Mouse (Mus musculus): Measurements from ENCODE around the gene Hsd17b12. TPM values are rescaled to one million over a fixed set of nuclear protein-coding genes. Genes with fewer than 3 reads are reported as not detected.

Hsd17b12 gene
- polyA plus RNA-seq, 1 experiment = 27.4 TPM

DNA sequence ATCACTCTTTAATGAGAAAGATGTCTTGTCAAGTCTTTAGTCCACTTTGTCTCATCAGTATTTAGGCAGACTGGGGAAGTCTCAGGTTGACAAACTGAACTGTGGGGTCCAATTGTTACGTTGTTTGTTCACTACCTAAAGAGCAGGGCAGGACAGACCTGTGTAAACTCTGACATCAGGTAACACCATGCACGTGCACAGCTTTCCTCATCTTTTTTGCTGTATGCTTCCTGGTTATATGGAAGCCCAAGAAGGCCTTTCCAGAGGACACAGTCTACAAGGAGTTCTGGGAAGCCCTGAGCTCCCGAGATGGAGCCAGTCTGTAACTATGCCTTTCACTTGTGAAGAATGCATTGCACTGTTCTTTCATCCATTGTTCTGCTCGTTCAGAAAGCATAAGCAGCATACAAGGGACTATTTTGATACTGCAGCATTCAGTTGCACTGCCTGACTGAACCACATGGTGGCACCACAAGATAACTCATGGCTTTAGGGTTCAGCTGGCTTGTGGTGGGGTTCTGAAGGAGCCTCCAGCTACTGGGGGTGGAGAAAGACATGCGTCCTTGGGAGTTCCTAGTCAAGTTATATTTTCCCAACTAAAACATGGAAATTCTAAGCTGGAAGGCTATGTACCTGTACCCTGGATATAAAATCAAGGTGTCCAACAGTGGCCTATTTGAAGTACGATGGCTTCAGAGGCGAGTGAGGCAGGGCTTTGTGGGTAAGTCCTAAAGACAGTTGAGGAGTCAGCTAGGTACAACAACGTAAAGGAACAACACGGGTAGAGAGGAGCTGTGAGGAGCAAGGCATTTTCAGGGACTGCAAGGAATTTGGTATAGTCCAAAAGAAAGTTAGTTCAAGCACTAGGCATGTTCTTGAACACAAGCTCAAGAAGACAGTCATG is 122.1 kb downstream of the Hsd17b12 start:
- Histone ChIP-seq H3K4me1 (ENCODE audit: control insufficient read depth, insufficient read depth, low read length) (no peaks in the 10 kb centered on the region), H3K4me3 (replicated peaks; ENCODE audit: extremely low read depth, low read depth, low read length) (no peak overlapping the region)
- TF ChIP-seq CTCF (IDR thresholded peaks at IDR 0.05; ENCODE audit: insufficient read depth, low read length) (peak; percentile 80), POLR2A (IDR thresholded peaks at IDR 0.05; ENCODE audit: borderline replicate concordance, extremely low read depth, low read depth, low read length) (no peak)
- 69% methylated on average over 9 of the region's 9 CpGs for WGBS
- peak; percentile 68 for DNase-seq

DNA sequence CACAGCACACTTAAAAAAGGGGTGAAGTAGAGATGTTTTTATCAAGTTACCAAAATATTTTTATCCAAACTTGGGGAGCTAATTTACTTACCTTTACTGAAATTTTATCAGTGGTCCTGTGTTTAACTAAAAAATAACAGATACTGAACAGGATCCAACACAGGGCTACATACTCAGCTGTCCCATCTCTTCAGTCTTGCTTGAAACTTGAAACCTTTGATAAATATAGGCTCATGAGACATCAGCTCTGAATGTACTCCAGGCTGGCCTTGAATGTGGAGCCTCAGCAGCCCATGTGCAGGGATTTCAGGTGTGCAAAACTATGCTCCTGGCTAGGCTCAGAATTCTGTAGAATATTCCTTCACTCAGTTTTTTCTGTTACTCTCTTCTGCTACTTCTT is 127.2 kb downstream of the Hsd17b12 start:
- DNase-seq = no peak
- TF ChIP-seq CTCF (IDR thresholded peaks at IDR 0.05; ENCODE audit: insufficient read depth, low read length) (no peak), POLR2A (IDR thresholded peaks at IDR 0.05; ENCODE audit: borderline replicate concordance, extremely low read depth, low read depth, low read length) (no peak)
- no peak overlapping the region for H3K4me3 ChIP-seq (replicated peaks; ENCODE audit: extremely low read depth, low read depth, low read length)
- H3K4me1 ChIP-seq (ENCODE audit: control insufficient read depth, insufficient read depth, low read length) = no peaks in the 10 kb centered on the region

DNA sequence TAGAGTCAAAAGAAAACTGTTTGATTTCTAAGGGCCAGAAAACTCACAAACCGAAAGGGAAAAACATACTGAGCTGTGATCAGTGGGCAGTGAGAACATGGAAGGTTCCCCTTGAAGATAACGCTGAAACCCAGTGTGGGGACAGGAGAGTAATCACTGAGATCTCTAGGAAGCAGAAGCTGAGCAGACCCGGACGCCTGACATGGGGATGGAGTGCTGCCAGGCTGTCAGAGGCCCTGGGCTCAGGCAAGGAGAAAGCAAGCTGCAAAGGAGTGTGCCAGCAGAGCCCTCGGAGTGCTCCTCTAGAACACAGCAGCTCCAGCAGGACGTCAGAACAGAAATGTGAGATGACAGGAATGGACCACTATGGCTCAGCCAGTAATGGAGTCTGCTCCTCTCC is 133.1 kb downstream of the Hsd17b12 start:
- TF ChIP-seq CTCF (IDR thresholded peaks at IDR 0.05; ENCODE audit: insufficient read depth, low read length) = no peak
- TF ChIP-seq POLR2A (IDR thresholded peaks at IDR 0.05; ENCODE audit: borderline replicate concordance, extremely low read depth, low read depth, low read length) = no peak
- 55% methylated on average over 6 of the region's 6 CpGs for WGBS
- no peak for DNase-seq
- no peaks in the 10 kb centered on the region for H3K4me1 ChIP-seq (ENCODE audit: control insufficient read depth, insufficient read depth, low read length)
- H3K4me3 ChIP-seq (replicated peaks; ENCODE audit: extremely low read depth, low read depth, low read length) = no peak overlapping the region

DNA sequence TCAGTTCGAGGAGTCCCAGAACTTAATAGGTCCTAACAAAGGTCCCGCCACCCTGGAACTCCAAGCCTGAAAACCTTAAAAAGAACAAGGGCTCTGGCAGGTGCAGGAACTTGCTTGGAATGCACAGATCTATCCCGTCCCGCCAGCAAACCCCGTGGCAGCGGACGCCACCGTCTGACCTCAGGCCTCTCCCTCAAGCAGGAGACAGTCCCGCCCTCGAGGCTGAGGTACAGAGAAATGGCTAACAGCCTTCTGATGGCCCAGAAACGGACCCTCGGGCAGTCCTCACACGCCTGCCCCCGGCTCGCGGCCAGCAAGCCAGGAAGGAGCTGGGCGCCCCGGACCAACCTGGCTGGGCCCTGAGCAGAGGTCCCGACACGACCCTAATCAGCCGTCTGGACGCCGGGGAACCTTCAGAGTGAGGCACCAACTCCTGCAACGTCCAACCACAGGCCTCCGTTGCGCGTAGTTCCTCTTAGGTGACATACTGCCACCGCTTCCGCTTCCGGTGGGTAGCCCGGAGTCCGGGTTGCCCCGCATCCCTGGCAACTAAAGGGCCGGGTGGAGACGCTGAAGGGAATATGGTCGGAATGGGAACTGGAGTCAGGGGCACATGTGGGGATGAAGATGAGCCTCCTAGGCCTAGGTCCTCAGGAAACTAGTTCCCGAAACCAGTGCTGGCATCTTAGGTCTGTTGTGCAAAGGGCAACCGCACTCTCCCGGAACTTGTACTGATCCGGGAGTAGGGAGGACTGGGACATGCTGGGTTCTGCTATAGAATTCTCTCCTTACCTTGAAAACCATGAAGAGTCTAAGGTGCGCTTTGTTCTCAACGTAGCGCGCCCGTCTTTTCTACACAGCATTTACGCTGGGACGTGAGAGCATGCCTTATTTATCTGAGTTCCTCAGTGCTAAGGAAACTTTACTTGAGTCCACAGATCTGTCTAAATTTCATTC is 147.2 kb downstream of the Hsd17b12 start, which contains the start of gene Alkbh3:
Gene Alkbh3, minus strand, starts transcription at position 473 of the 957 bp plus-strand sequence.
- 4% methylated on average over 47 of the region's 47 CpGs for WGBS
- TF ChIP-seq CTCF (IDR thresholded peaks at IDR 0.05; ENCODE audit: insufficient read depth, low read length) (no peak), POLR2A (IDR thresholded peaks at IDR 0.05; ENCODE audit: borderline replicate concordance, extremely low read depth, low read depth, low read length) (peak; percentile 70; the same call in 1 of the 2 replicates)
- Histone ChIP-seq H3K4me1 (ENCODE audit: control insufficient read depth, insufficient read depth, low read length) (peaks cover 8% of the 10 kb centered on the region), H3K4me3 (replicated peaks; ENCODE audit: extremely low read depth, low read depth, low read length) (peak within 1 kb of the TSS; percentile 68)
- peak; percentile 93 for DNase-seq

DNA sequence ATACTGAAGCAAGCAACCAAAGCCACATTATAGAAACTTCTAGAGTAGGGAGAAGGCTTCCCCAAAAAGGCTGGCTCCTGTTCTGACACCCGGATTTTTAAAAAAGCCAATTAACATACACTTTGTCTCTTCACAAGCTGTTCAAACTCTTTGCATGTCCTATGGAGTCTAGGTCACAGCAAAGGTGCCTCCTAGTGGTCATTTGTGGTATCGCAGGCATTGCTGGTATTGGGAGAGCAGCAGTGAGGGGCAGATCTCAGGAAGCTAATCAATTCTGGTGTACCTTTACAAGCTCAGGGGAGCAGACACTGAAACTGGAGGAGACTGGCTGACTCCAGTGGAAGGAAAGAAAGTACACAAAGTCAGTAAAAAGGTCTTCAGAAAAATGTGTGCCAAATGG is 155.4 kb downstream of the Hsd17b12 start:
- H3K4me3 ChIP-seq (replicated peaks; ENCODE audit: extremely low read depth, low read depth, low read length) = no peak overlapping the region
- WGBS = under 1% methylated on average over 2 of the region's 2 CpGs
- peaks cover 5% of the 10 kb centered on the region; the same call in 1 of the 2 replicates for H3K4me1 ChIP-seq (ENCODE audit: control insufficient read depth, insufficient read depth, low read length)
- TF ChIP-seq POLR2A (IDR thresholded peaks at IDR 0.05; ENCODE audit: borderline replicate concordance, extremely low read depth, low read depth, low read length) (no peak), CTCF (IDR thresholded peaks at IDR 0.05; ENCODE audit: insufficient read depth, low read length) (peak; percentile 86)
- DNase-seq = peak; percentile 84

DNA sequence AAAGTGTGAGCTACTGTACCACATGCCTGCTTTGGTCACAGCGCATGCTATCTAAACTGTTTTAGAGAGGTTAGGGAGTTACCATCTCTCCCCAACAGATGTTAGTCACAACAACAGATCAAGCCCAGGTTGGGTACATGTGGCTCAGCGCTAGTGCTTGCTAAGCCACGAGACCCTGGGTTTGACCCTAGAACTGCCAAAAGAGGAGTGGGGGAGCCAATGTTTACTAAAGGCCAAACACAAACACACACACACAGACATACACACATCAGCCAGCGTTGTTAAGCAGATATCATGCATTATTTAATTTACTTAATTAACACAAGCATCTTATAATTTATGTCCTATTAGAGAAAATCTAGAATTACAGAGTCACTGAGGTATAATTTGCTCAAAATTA is 155.8 kb downstream of the Hsd17b12 start:
- H3K4me3 ChIP-seq (replicated peaks; ENCODE audit: extremely low read depth, low read depth, low read length) = no peak overlapping the region
- no peak for TF ChIP-seq CTCF (IDR thresholded peaks at IDR 0.05; ENCODE audit: insufficient read depth, low read length)
- TF ChIP-seq POLR2A (IDR thresholded peaks at IDR 0.05; ENCODE audit: borderline replicate concordance, extremely low read depth, low read depth, low read length) = no peak
- DNase-seq = no peak
- peaks cover 5% of the 10 kb centered on the region; the same call in 1 of the 2 replicates for H3K4me1 ChIP-seq (ENCODE audit: control insufficient read depth, insufficient read depth, low read length)
- 68% methylated on average over 4 of the region's 4 CpGs for WGBS

DNA sequence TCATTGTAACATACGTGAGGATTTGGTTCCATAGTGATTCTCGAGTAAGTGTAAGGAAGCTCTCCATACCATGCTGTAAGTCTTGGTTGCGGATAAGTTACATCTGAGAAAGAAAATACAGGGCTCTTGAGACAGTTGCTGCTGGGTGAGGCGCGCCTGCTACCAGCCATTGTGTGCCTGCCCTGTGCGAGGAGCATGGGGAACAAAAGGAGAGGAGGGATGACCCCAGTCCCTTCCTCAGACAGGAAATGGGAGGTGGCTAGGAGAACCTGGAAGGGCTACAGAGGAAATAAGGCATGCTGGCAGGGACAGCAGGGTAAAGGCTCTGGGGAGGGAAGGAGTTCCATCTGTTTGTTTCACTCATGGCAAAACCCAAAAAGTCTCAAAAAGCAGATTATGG is 156.4 kb downstream of the Hsd17b12 start:
- DNase-seq = no peak
- 59% methylated on average over 6 of the region's 6 CpGs for WGBS
- Histone ChIP-seq H3K4me3 (replicated peaks; ENCODE audit: extremely low read depth, low read depth, low read length) (no peak overlapping the region), H3K4me1 (ENCODE audit: control insufficient read depth, insufficient read depth, low read length) (peaks cover 5% of the 10 kb centered on the region; the same call in 1 of the 2 replicates)
- TF ChIP-seq POLR2A (IDR thresholded peaks at IDR 0.05; ENCODE audit: borderline replicate concordance, extremely low read depth, low read depth, low read length) (no peak), CTCF (IDR thresholded peaks at IDR 0.05; ENCODE audit: insufficient read depth, low read length) (no peak)

DNA sequence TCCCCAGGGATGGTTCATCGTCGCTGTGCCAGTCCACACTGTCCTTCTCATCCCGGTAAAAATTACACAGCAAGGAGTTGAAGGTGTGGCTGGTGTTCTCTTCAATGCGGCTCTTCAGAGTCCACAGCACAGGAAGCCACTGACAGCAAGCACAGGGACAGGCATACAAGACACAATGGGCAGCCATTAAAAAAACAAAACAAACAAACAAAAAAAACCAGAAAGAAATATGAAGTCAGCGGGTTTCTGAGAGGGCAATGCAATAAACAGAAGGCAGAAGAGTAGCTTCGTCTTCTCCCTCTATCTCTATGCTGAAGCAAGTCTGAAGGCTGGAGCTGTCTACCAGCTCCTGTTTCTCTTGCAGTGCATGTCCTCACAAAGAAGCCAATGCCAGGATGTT is 161.5 kb downstream of the Hsd17b12 start, which contains the start of gene Gm27027:
Gene Gm27027, minus strand, starts transcription at position 101 of the 400 bp plus-strand sequence.
- no peak within 1 kb of the TSS for H3K4me3 ChIP-seq (replicated peaks; ENCODE audit: extremely low read depth, low read depth, low read length)
- TF ChIP-seq CTCF (IDR thresholded peaks at IDR 0.05; ENCODE audit: insufficient read depth, low read length) (no peak), POLR2A (IDR thresholded peaks at IDR 0.05; ENCODE audit: borderline replicate concordance, extremely low read depth, low read depth, low read length) (no peak)
- DNase-seq = no peak
- WGBS = 81% methylated on average over 6 of the region's 6 CpGs
- peaks cover 11% of the 10 kb centered on the region for H3K4me1 ChIP-seq (ENCODE audit: control insufficient read depth, insufficient read depth, low read length)

DNA sequence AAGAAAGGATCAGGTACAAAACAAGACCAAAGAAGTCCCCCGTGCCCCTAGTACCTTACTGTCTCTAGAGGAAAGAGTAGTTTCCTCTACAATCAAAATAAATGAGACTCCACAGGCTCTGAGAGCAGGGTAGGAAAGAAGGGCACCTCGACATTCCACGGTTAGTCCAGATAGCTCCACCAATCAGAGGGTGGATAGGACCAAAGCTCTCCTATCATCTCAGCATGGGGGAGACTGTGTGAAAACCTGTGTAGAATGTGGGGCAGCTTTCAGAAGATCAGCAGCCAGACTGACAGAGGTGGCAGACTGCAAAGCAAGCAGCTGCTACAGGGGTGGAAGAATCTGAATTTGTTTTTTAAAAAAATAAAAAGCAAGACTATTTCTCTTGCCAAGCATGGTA is 165.0 kb downstream of the Hsd17b12 start:
- DNase-seq = no peak
- H3K4me1 ChIP-seq (ENCODE audit: control insufficient read depth, insufficient read depth, low read length) = peaks cover 9% of the 10 kb centered on the region; the same call in 1 of the 2 replicates
- 54% methylated on average over 3 of the region's 3 CpGs for WGBS
- no peak overlapping the region for H3K4me3 ChIP-seq (replicated peaks; ENCODE audit: extremely low read depth, low read depth, low read length)
- TF ChIP-seq POLR2A (IDR thresholded peaks at IDR 0.05; ENCODE audit: borderline replicate concordance, extremely low read depth, low read depth, low read length) = no peak
- TF ChIP-seq CTCF (IDR thresholded peaks at IDR 0.05; ENCODE audit: insufficient read depth, low read length) = no peak
